Comparison of ENCODE assay signal across 7 mouse cellular contexts in genomic region chr5:24474723-24475261, GRCm38 (mm10). TPM values are rescaled to one million over a fixed set of nuclear protein-coding genes. Genes with fewer than 3 reads are reported as not detected.
DNase-seq lines count a peak whose midpoint lies in the region; ATAC-seq and TF ChIP-seq lines count a peak whose summit lies in the region.

No protein-coding gene starts in this region.

- TF ChIP-seq POLR2A in limb, embryonic 14.5 days (IDR thresholded peaks at IDR 0.05; ENCODE audit: borderline replicate concordance, extremely low read depth, insufficient read depth, insufficient read length): no peak

- no peaks in the 10 kb centered on the region for H3K9me3 ChIP-seq in ES-E14 (ENCODE audit: control insufficient read depth, insufficient read depth, low read depth, low read length)
- H3K9me3 ChIP-seq in limb, embryonic 14.5 days (ENCODE audit: control insufficient read depth, low read length): no peaks in the 10 kb centered on the region

- 4% methylated on average over 45 of the region's 67 CpGs for WGBS in limb, embryonic 14.5 days

- peak overlapping the region; percentile 59 for H3K9ac ChIP-seq in ES-E14 (ENCODE audit: insufficient read depth, low read depth, low read length, poor library complexity, severe bottlenecking)
- H3K9ac ChIP-seq in limb, embryonic 14.5 days (ENCODE audit: low read depth, low read length, severe bottlenecking): peak overlapping the region; percentile 56

- H3K4me2 ChIP-seq in limb, embryonic 14.5 days (replicated peaks; ENCODE audit: low read depth, low read length, severe bottlenecking): peak overlapping the region; percentile 76

- H3K4me3 ChIP-seq in ES-E14 (ENCODE audit: insufficient read depth in 1 of 2, low read depth in 1 of 2, low read length in 2 of 2, poor library complexity in 1 of 2, severe bottlenecking in 1 of 2): peak overlapping the region; percentile 58 to 68
- H3K4me3 ChIP-seq in limb, embryonic 14.5 days (replicated peaks; ENCODE audit: low read length): peak overlapping the region; percentile 44

- no peak for ATAC-seq in limb, embryonic 14.5 days (ENCODE audit: low FRiP score, low read depth)

- 0 out of 2 replicates have a peak, but pooled peaks cover 8% of the 10 kb centered on the region for H3K27me3 ChIP-seq in limb, embryonic 14.5 days (ENCODE audit: control insufficient read depth, insufficient read depth, low read length)

- peaks cover 0 to 22% of the 10 kb centered on the region in 2 experiments; a peak in 2 of 4 replicates for H3K4me1 ChIP-seq in ES-E14 (ENCODE audit: control insufficient read depth in 2 of 2, insufficient read depth in 2 of 2, low read length in 2 of 2, poor library complexity in 1 of 2)
- H3K4me1 ChIP-seq in limb, embryonic 14.5 days (ENCODE audit: control insufficient read depth, insufficient read depth, low read length): peaks cover 29% of the 10 kb centered on the region

- in situ Hi-C loops in ES-E14 (cut with MboI; ENCODE audit: low sequenced_read_pairs in 2 of 2, unreplicated experiment in 2 of 2): no loop called here

- H3K36me3 ChIP-seq in ES-E14 (ENCODE audit: control insufficient read depth, insufficient read depth, low read length, poor library complexity, severe bottlenecking): peaks cover 21% of the 10 kb centered on the region; the same call in 1 of the 2 replicates
- peaks cover 42% of the 10 kb centered on the region for H3K36me3 ChIP-seq in limb, embryonic 14.5 days (ENCODE audit: control insufficient read depth, insufficient read depth, low read length)

- DNase-seq in ES-E14 (ENCODE audit: low read depth, low spot score): no peak
- DNase-seq in adrenal gland, adult 18-20 months (ENCODE audit: low spot score in 2 of 2): peak; percentile 69
- DNase-seq in frontal cortex, postnatal 25 days (ENCODE audit: low spot score in 2 of 2): peak; percentile 41 to 52
- DNase-seq in induced T-regulatory cell, adult 2 months (ENCODE audit: low read depth): peak; percentile 59
- no peak for DNase-seq in limb, embryonic 14.5 days (ENCODE audit: low spot score)
- DNase-seq in naive thymus-derived CD4-positive, alpha-beta T cell, adult 2 months (ENCODE audit: low read depth): peak; percentile 49
- DNase-seq in testis, postnatal 10 days (ENCODE audit: low spot score): peak; percentile 85

- no peak overlapping the region for H3K27ac ChIP-seq in ES-E14 (ENCODE audit: insufficient read depth, low read depth, low read length, poor library complexity, severe bottlenecking)
- no peak overlapping the region for H3K27ac ChIP-seq in limb, embryonic 14.5 days (replicated peaks; ENCODE audit: low read depth, low read length)

TF ChIP-seq in ES-E14, 5 proteins besides CTCF, POLR2A, EP300 and RAD21:
- TF ChIP-seq CHD2 (IDR thresholded peaks at IDR 0.05; ENCODE audit: low read depth, low read length): no peak
- TF ChIP-seq ZNF384 (IDR thresholded peaks at IDR 0.05; ENCODE audit: low read depth, low read length): no peak
- no peak for TF ChIP-seq ZC3H11A (IDR thresholded peaks at IDR 0.05; ENCODE audit: borderline replicate concordance, low read depth, low read length)
- TF ChIP-seq MAFK (IDR thresholded peaks at IDR 0.05; ENCODE audit: insufficient read depth, low read depth, low read length): no peak
- no peak for TF ChIP-seq HCFC1 (IDR thresholded peaks at IDR 0.05; ENCODE audit: borderline replicate concordance, insufficient read depth, low read length)

RNA-seq across cellular contexts. Expression of gene Agap3, which starts 22.8 kb away (rescaled TPM):
- 50.1 and 51.2 TPM in 2 replicates for total RNA-seq in ES-E14 (2012; rRNA removed)
- total RNA-seq in adrenal gland, adult 18-20 months (2021): 10 to 100 TPM; 79.5 to 94.0 TPM
- 103 and 114 TPM in 2 replicates for polyA plus RNA-seq in limb, embryonic 14.5 days (2012; rRNA removed)
- 57.9 and 61.7 TPM in 2 replicates for polyA plus RNA-seq in limb, embryonic 14.5 days (2014; fragmentation: Nextera tagmentation; extraction: Ambion mirVana)

RNA-seq across cellular contexts. Expression of gene Tmub1, which starts 27.1 kb away (rescaled TPM):
- 7.8 and 11.5 TPM in 2 replicates for total RNA-seq in ES-E14 (2012; rRNA removed)
- total RNA-seq in adrenal gland, adult 18-20 months (2021): 10 to 100 TPM; 11.7 to 13.2 TPM
- polyA plus RNA-seq in limb, embryonic 14.5 days (2012; rRNA removed): 29.8 and 35.5 TPM in 2 replicates
- 23.2 and 23.5 TPM in 2 replicates for polyA plus RNA-seq in limb, embryonic 14.5 days (2014; fragmentation: Nextera tagmentation; extraction: Ambion mirVana)

RNA-seq across cellular contexts. Expression of gene Fastk, which starts 29.7 kb away (rescaled TPM):
- total RNA-seq in ES-E14 (2012; rRNA removed): 70.4 and 111 TPM in 2 replicates
- total RNA-seq in adrenal gland, adult 18-20 months (2021): 100 to 1,000 TPM in 1 of 2 experiments, 10 to 100 TPM in 1; 94.6 to 117 TPM
- polyA plus RNA-seq in limb, embryonic 14.5 days (2012; rRNA removed): 295 and 397 TPM in 2 replicates
- polyA plus RNA-seq in limb, embryonic 14.5 days (2014; fragmentation: Nextera tagmentation; extraction: Ambion mirVana): 113 and 120 TPM in 2 replicates

RNA-seq across cellular contexts. Expression of gene Slc4a2, which starts 51.2 kb away (rescaled TPM):
- total RNA-seq in ES-E14 (2012; rRNA removed): 30.4 and 31.5 TPM in 2 replicates
- total RNA-seq in adrenal gland, adult 18-20 months (2021): 10 to 100 TPM; 49.3 to 62.3 TPM
- polyA plus RNA-seq in limb, embryonic 14.5 days (2012; rRNA removed): 69.1 and 84.1 TPM in 2 replicates
- polyA plus RNA-seq in limb, embryonic 14.5 days (2014; fragmentation: Nextera tagmentation; extraction: Ambion mirVana): 30.0 and 37.1 TPM in 2 replicates

RNA-seq across cellular contexts. Expression of gene Cdk5, which starts 51.5 kb away (rescaled TPM):
- total RNA-seq in ES-E14 (2012; rRNA removed): 17.8 and 23.4 TPM in 2 replicates
- 10 to 100 TPM; 42.4 to 47.5 TPM for total RNA-seq in adrenal gland, adult 18-20 months (2021)
- polyA plus RNA-seq in limb, embryonic 14.5 days (2012; rRNA removed): 127 and 165 TPM in 2 replicates
- 51.7 TPM in 2 replicates for polyA plus RNA-seq in limb, embryonic 14.5 days (2014; fragmentation: Nextera tagmentation; extraction: Ambion mirVana)

Comparison
In these comparisons a context has a peak if more than half of its experiments do, and no peak if none do; other contexts are left out.
1. DNase-seq: peak in adrenal gland, adult 18-20 months (2 of 2), frontal cortex, postnatal 25 days (2 of 2), induced T-regulatory cell, adult 2 months (single experiment), naive thymus-derived CD4-positive, alpha-beta T cell, adult 2 months (single experiment) and testis, postnatal 10 days (single experiment); none in ES-E14 (single experiment) and limb, embryonic 14.5 days (single experiment).